Mouse (Mus musculus) forebrain, embryonic 11.5 days (tissue): ENCODE measurements around the gene Rcsd1. TPM values are rescaled to one million over a fixed set of nuclear protein-coding genes. Genes with fewer than 3 reads are reported as not detected.

Source experiments
- ATAC-seq: fragments of 200-750 bp; cut with Nextera tagmentation; replicated peaks from 2 replicates; pipeline ENCODE4 v1.8.0; 2017; ENCODE audit warnings: moderate TSS enrichment; ENCODE audit not compliant: low FRiP score
- DNase-seq: peaks from one replicate; pipeline ENCODE4 v3.0.0-alpha.2; 2017; ENCODE audit warnings: low spot score
- H3K27ac ChIP-seq: fragments of 300-500 bp; sonication (generic); 2 replicates; pipeline ENCODE4 v1.5.1; 2014; ENCODE audit warnings: low read depth, low read length
- H3K27me3 ChIP-seq: fragments of 300-500 bp; sonication (generic); 2 replicates; pipeline ENCODE4 v1.6.1; 2014; ENCODE audit warnings: mild to moderate bottlenecking, low read length, mixed read lengths; ENCODE audit not compliant: control insufficient read depth, insufficient read depth
- H3K36me3 ChIP-seq: fragments of 300-500 bp; sonication (generic); 2 replicates; pipeline ENCODE4 v1.6.1; 2014; ENCODE audit warnings: mild to moderate bottlenecking, low read length, moderate library complexity, mixed read lengths; ENCODE audit not compliant: control insufficient read depth, insufficient read depth
- H3K4me1 ChIP-seq: fragments of 300-500 bp; sonication (generic); replicated peaks from 2 replicates; pipeline ENCODE4 v1.6.1; 2014; ENCODE audit warnings: low read length, mixed read lengths; ENCODE audit not compliant: control insufficient read depth, insufficient read depth
- H3K4me2 ChIP-seq: fragments of 300-500 bp; sonication (generic); 2 replicates; pipeline ENCODE4 v1.6.1; 2014; ENCODE audit warnings: low read depth, mild to moderate bottlenecking, low read length, moderate library complexity, mixed read lengths; ENCODE audit not compliant: severe bottlenecking
- H3K4me3 ChIP-seq: fragments of 300-500 bp; sonication (generic); 2 replicates; pipeline ENCODE4 v1.5.1; 2014; ENCODE audit warnings: low read depth, low read length
- H3K9ac ChIP-seq: fragments of 300-500 bp; sonication (generic); 2 replicates; pipeline ENCODE4 v1.6.1; 2014; ENCODE audit warnings: low read length
- H3K9me3 ChIP-seq: fragments of 300-500 bp; sonication (generic); 2 replicates; pipeline ENCODE4 v1.6.1; 2016; ENCODE audit warnings: low read length, mixed read lengths; ENCODE audit not compliant: control insufficient read depth
- WGBS: fragments of 180-500 bp; shearing (Covaris S2); extraction: QIAGEN DNeasy Blood & Tissue Kit; methylation state at CpG from one replicate; pipeline ENCODE4 v1.1.7; 2014; 5-methylcytosine and 5-hydroxymethylcytosine counted together
- polyA plus RNA-seq: library from polyadenylated mRNA; unstranded; fragments of >200 nt; fragmentation: Nextera tagmentation; extraction: Ambion mirVana; gene quantifications from 2 replicates; pipeline ENCODE4 v1.2.1, GENCODE M21; 2014

Gene Rcsd1
- polyA plus RNA-seq, 1 experiment from 2014 or later = 7.2 TPM

- no peak overlapping the region for H3K9ac ChIP-seq
- WGBS = 60% methylated on average over 11 of the region's 11 CpGs
- no peak overlapping the region for H3K4me2 ChIP-seq
- H3K9me3 ChIP-seq = no peaks in the 10 kb centered on the region
- 0 out of 2 replicates have a peak, but pooled peaks cover 4% of the 10 kb centered on the region for H3K4me1 ChIP-seq
- no peaks in the 10 kb centered on the region for H3K36me3 ChIP-seq
- H3K27ac ChIP-seq = no peak overlapping the region
- no peak overlapping the region for H3K4me3 ChIP-seq
- H3K27me3 ChIP-seq = no peaks in the 10 kb centered on the region
- DNase-seq (no peak), ATAC-seq (no peak)
These were observed 14.9 kb upstream of the Rcsd1 start for GRCm38 (mm10) chr1:165724219-165725033.

- Histone ChIP-seq H3K9me3 (no peaks in the 10 kb centered on the region), H3K4me2 (no peak overlapping the region), H3K36me3 (no peaks in the 10 kb centered on the region), H3K4me3 (no peak overlapping the region), H3K4me1 (0 out of 2 replicates have a peak, but pooled peaks cover 4% of the 10 kb centered on the region), H3K9ac (no peak overlapping the region), H3K27ac (no peak overlapping the region), H3K27me3 (no peaks in the 10 kb centered on the region)
- WGBS = 90% methylated on average over 9 of the region's 9 CpGs
- ATAC-seq (no peak), DNase-seq (no peak)
These were observed 13.1 kb upstream of the Rcsd1 start for GRCm38 (mm10) chr1:165722531-165723123.

- no peak for DNase-seq
- Histone ChIP-seq H3K4me2 (no peak overlapping the region), H3K27ac (no peak overlapping the region), H3K4me1 (no peaks in the 10 kb centered on the region), H3K4me3 (no peak overlapping the region), H3K9ac (no peak overlapping the region), H3K36me3 (no peaks in the 10 kb centered on the region), H3K27me3 (no peaks in the 10 kb centered on the region), H3K9me3 (no peaks in the 10 kb centered on the region)
- 82% methylated on average over 15 of the region's 15 CpGs for WGBS
- no peak for ATAC-seq
These were observed 9.1 kb upstream of the Rcsd1 start for GRCm38 (mm10) chr1:165718543-165719105.

GRCm38 (mm10) chr1:165717711-165718542 lies 8.4 kb upstream of the Rcsd1 start:
- no peak for ATAC-seq
- Histone ChIP-seq H3K9me3 (no peaks in the 10 kb centered on the region), H3K9ac (no peak overlapping the region), H3K4me3 (no peak overlapping the region), H3K27ac (no peak overlapping the region), H3K4me2 (no peak overlapping the region), H3K36me3 (no peaks in the 10 kb centered on the region), H3K27me3 (no peaks in the 10 kb centered on the region), H3K4me1 (no peaks in the 10 kb centered on the region)
- DNase-seq = no peak
- WGBS = 60% methylated on average over 11 of the region's 11 CpGs

- ATAC-seq (no peak), DNase-seq (no peak)
- 88% methylated on average over 4 of the region's 4 CpGs for WGBS
- H3K27me3 ChIP-seq = no peaks in the 10 kb centered on the region
- H3K9me3 ChIP-seq = no peaks in the 10 kb centered on the region
- H3K4me2 ChIP-seq = no peak overlapping the region
- no peaks in the 10 kb centered on the region for H3K4me1 ChIP-seq
- H3K4me3 ChIP-seq = no peak overlapping the region
- no peak overlapping the region for H3K9ac ChIP-seq
- H3K27ac ChIP-seq = no peak overlapping the region
- H3K36me3 ChIP-seq = no peaks in the 10 kb centered on the region
These were observed 6.9 kb upstream of the Rcsd1 start for GRCm38 (mm10) chr1:165716426-165716825.

- ATAC-seq = no peak
- no peak overlapping the region for H3K4me3 ChIP-seq
- no peaks in the 10 kb centered on the region for H3K36me3 ChIP-seq
- no peaks in the 10 kb centered on the region for H3K27me3 ChIP-seq
- H3K27ac ChIP-seq = no peak overlapping the region
- no peaks in the 10 kb centered on the region for H3K4me1 ChIP-seq
- no peak overlapping the region for H3K4me2 ChIP-seq
- no peak for DNase-seq
- H3K9me3 ChIP-seq = no peaks in the 10 kb centered on the region
- 91% methylated on average over 5 of the region's 5 CpGs for WGBS
- no peak overlapping the region for H3K9ac ChIP-seq
These were observed 4.2 kb upstream of the Rcsd1 start for GRCm38 (mm10) chr1:165713798-165714197.

GRCm38 (mm10) chr1:165711914-165712313 lies 2.4 kb upstream of the Rcsd1 start:
- H3K27ac ChIP-seq = no peak overlapping the region
- no peak overlapping the region for H3K4me2 ChIP-seq
- no peak overlapping the region for H3K9ac ChIP-seq
- peaks cover 8% of the 10 kb centered on the region for H3K27me3 ChIP-seq
- H3K4me3 ChIP-seq = no peak overlapping the region
- DNase-seq (no peak), ATAC-seq (no peak)
- no peaks in the 10 kb centered on the region for H3K9me3 ChIP-seq
- H3K36me3 ChIP-seq = no peaks in the 10 kb centered on the region
- peaks cover 3% of the 10 kb centered on the region; the same call in 1 of the 2 replicates for H3K4me1 ChIP-seq
- 90% methylated on average over 5 of the region's 5 CpGs for WGBS

- no peaks in the 10 kb centered on the region for H3K36me3 ChIP-seq
- no peaks in the 10 kb centered on the region for H3K9me3 ChIP-seq
- no peak overlapping the region for H3K9ac ChIP-seq
- DNase-seq (no peak), ATAC-seq (no peak)
- WGBS = 36% methylated on average over 9 of the region's 9 CpGs
- peak overlapping the region; percentile 99 for H3K4me2 ChIP-seq
- peaks cover 11% of the 10 kb centered on the region for H3K27me3 ChIP-seq
- no peak overlapping the region; the same call in 1 of the 2 replicates for H3K4me3 ChIP-seq
- no peak overlapping the region for H3K27ac ChIP-seq
- H3K4me1 ChIP-seq = peaks cover 3% of the 10 kb centered on the region; the same call in 1 of the 2 replicates
These were observed 724 bp downstream of the Rcsd1 start for GRCm38 (mm10) chr1:165708686-165709380.
